Mouse (Mus musculus): ENCODE measurements around the gene Olfr1080.
"Not testable (repeated sequence)": the region's sequence is repeated elsewhere in the genome, so short reads cannot be mapped to it uniquely, and the experiment has no call there.

- TF ChIP-seq CTCF (IDR thresholded peaks at IDR 0.05; ENCODE audit: low read depth); EP300 (optimal IDR thresholded peaks at IDR 0.05): not testable (repeated sequence)
These were observed 40.8 kb upstream of the Olfr1080 start, which contains the start of gene Olfr1082 for GRCm38 (mm10) chr2:86598866-86599265.
